Mouse (Mus musculus) heart, adult 2 months (tissue): ENCODE results near the gene 1700023F06Rik.

Experiments used
- CTCF ChIP-seq: fragments of 200-600 bp; IDR thresholded peaks from 2 replicates; pipeline ENCODE4 v1.8.1; 2022; ENCODE audit warnings: antibody characterized with exemption, mild to moderate bottlenecking, moderate library complexity
- POLR2A ChIP-seq: fragments of 200-500 bp; IDR thresholded peaks from 2 replicates; pipeline ENCODE4 v1.6.1; 2011; ENCODE audit warnings: mild to moderate bottlenecking, low read depth, low read length, control low read depth; ENCODE audit not compliant: insufficient read depth

DNA sequence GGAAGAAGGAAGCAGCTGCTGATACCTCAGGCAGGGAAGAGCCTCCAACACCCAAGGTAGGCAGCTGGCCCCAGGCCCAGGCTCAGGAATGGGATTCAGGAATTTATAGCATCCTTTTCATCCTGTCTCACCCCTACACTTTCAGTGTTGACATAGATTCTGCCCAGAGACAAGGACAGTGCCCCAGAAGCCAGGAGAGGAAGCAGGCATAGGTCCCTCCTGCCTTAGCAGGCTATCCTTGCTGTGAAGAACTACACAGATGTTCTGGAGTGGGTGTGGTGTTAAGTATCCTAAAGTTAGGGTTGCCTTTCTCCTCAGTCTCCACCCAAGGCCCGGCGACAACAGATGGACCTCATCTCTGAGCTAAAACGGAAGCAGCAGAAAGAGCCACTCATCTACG is 11.0 kb downstream of the 1700023F06Rik start:
- TF ChIP-seq POLR2A (no peak), CTCF (no peak)
